Comparison of ENCODE assay signal across 8 mouse cellular contexts in genomic region chr2:157201081-157201830, GRCm38 (mm10). TPM values are rescaled to one million over a fixed set of nuclear protein-coding genes. Genes with fewer than 3 reads are reported as not detected.
DNase-seq lines count a peak whose midpoint lies in the region; ATAC-seq lines count a peak whose summit lies in the region.

No protein-coding gene starts in this region.

- intact Hi-C loops in heart, postnatal 25 days (cut with DNase I): loop anchor here (2.0 kb wide), 1 partner anchor 68 kb away; no protein-coding TSS in a partner anchor
- intact Hi-C loops in left cerebral cortex, postnatal 14 days (cut with DNase I): loop anchor here (5.0 kb wide), 1 partner anchor 56 kb away; no protein-coding TSS in a partner anchor

- DNase-seq in layer of hippocampus, adult 9-11 months: peak; percentile 18
- DNase-seq in layer of hippocampus, adult 8-10 months (ENCODE audit: low spot score in 2 of 2): no peak
- peak; percentile 30 for DNase-seq in adrenal gland, adult 2 months
- peak; percentile 9 for DNase-seq in heart, postnatal 25 days (ENCODE audit: low spot score)
- DNase-seq in lung, postnatal 10 days: peak; percentile 69
- DNase-seq in left cerebral cortex, postnatal 14 days (ENCODE audit: low spot score in 2 of 2): no peak
- no peak for DNase-seq in retina, postnatal 1 day

- no peak for ATAC-seq in erythroid progenitor cell, adult 5-6 weeks (replicated peaks; ENCODE audit: low FRiP score, poor library complexity, severe bottlenecking)

RNA-seq across cellular contexts. Expression of gene Rbl1, which starts 3.1 kb away (rescaled TPM):
- total RNA-seq in layer of hippocampus, adult 8-10 months (2022): 1 to 10 TPM; 1.5 to 2.3 (median 1.7) TPM
- total RNA-seq in adrenal gland, adult 2 months (2021): 1 to 10 TPM; 3.7 to 5.6 TPM
- 1.6 and 1.7 TPM in 2 replicates for polyA plus RNA-seq in adrenal gland, adult 2 months (2012; rRNA removed)
- total RNA-seq in heart, postnatal 25 days (2021): 1 to 10 TPM; 2.3 to 2.5 TPM
- 129 and 132 TPM in 2 replicates for total RNA-seq in erythroid progenitor cell, adult 5-6 weeks (2015; ENCODE audit: low replicate concordance)
- 160 and 169 TPM in 2 replicates for total RNA-seq in erythroid progenitor cell, adult 5-6 weeks (2017; ENCODE audit: low replicate concordance)
- total RNA-seq in left cerebral cortex, postnatal 14 days (2021): 1 to 10 TPM; 1.7 to 1.8 TPM

Comparison
In these comparisons a context has a peak if more than half of its experiments do, and no peak if none do; other contexts are left out.
1. DNase-seq: peak in layer of hippocampus, adult 9-11 months (single experiment), adrenal gland, adult 2 months (single experiment), heart, postnatal 25 days (single experiment) and lung, postnatal 10 days (single experiment); none in layer of hippocampus, adult 8-10 months (0 of 2), left cerebral cortex, postnatal 14 days (0 of 2) and retina, postnatal 1 day (single experiment).
2. RNA of gene Rbl1, which starts 3.1 kb away (total RNA-seq): 129 to 169 TPM in erythroid progenitor cell, adult 5-6 weeks; 3.7 to 5.6 TPM in adrenal gland, adult 2 months, 2.3 to 2.5 TPM in heart, postnatal 25 days, 1.5 to 2.3 TPM in layer of hippocampus, adult 8-10 months and 1.7 to 1.8 TPM in left cerebral cortex, postnatal 14 days; every median in the first group is over 10 times any median in the second.